Mouse (Mus musculus): ENCODE data around the gene Ucp2. TPM values are rescaled to one million over a fixed set of nuclear protein-coding genes. Genes with fewer than 3 reads are reported as not detected.
A peak's percentile ranks its signal among the peaks of the same experiment; 100 is the strongest.

Ucp2 gene
- polyA plus RNA-seq, 1 experiment, result 387 TPM

GRCm38 (mm10) chr7:100501844-100502373 lies 8.8 kb downstream of the Ucp2 start:
- Histone ChIP-seq H3ac (ENCODE audit: control insufficient read depth, insufficient read length) (no peak overlapping the region), H3K4me3 (no peak overlapping the region), H3K36me3 (ENCODE audit: control insufficient read depth, insufficient read depth) (no peaks in the 10 kb centered on the region), H3K79me2 (ENCODE audit: control insufficient read depth, insufficient read depth) (no peaks in the 10 kb centered on the region), H3K4me2 (ENCODE audit: low read depth) (no peak overlapping the region), H3K27me3 (ENCODE audit: control insufficient read depth, insufficient read depth, insufficient read length) (no peaks in the 10 kb centered on the region)
- TF ChIP-seq REST (IDR thresholded peaks at IDR 0.05; ENCODE audit: insufficient read depth, insufficient read length), result no peak
- no peak for TF ChIP-seq POLR2A (IDR thresholded peaks at IDR 0.05; ENCODE audit: insufficient read length, low read depth)
- TF ChIP-seq CEBPB (IDR thresholded peaks at IDR 0.05; ENCODE audit: insufficient read depth, poor library complexity, severe bottlenecking), result no peak
- TF ChIP-seq SRF (IDR thresholded peaks at IDR 0.05; ENCODE audit: control insufficient read depth, insufficient read length, low read depth), result no peak
- TF ChIP-seq POLR2AphosphoS2 (IDR thresholded peaks at IDR 0.05; ENCODE audit: insufficient read length, low read depth), result no peak

- TF ChIP-seq POLR2AphosphoS2 (IDR thresholded peaks at IDR 0.05; ENCODE audit: insufficient read length, low read depth), result no peak
- no peak for TF ChIP-seq POLR2A (IDR thresholded peaks at IDR 0.05; ENCODE audit: insufficient read length, low read depth)
- TF ChIP-seq CEBPB (IDR thresholded peaks at IDR 0.05; ENCODE audit: insufficient read depth, poor library complexity, severe bottlenecking), result no peak
- TF ChIP-seq TCF12 (IDR thresholded peaks at IDR 0.05; ENCODE audit: insufficient read depth, poor library complexity, severe bottlenecking), result no peak
- TF ChIP-seq SRF (IDR thresholded peaks at IDR 0.05; ENCODE audit: control insufficient read depth, insufficient read length, low read depth), result no peak
- no peak for TF ChIP-seq REST (IDR thresholded peaks at IDR 0.05; ENCODE audit: insufficient read depth, insufficient read length)
- TF ChIP-seq E2F4 (IDR thresholded peaks at IDR 0.05; ENCODE audit: insufficient read depth), result no peak
- TF ChIP-seq MYOD1 (IDR thresholded peaks at IDR 0.05; ENCODE audit: control insufficient read depth in 1 of 3, insufficient read length in 2 of 3, low read depth in 2 of 3), result no peak
- TF ChIP-seq TCF3 (IDR thresholded peaks at IDR 0.05; ENCODE audit: insufficient read length, low read depth), result no peak
- no peak for TF ChIP-seq USF1 (IDR thresholded peaks at IDR 0.05; ENCODE audit: low read depth)
- TF ChIP-seq MAX (IDR thresholded peaks at IDR 0.05; ENCODE audit: low read depth), result no peak
- no peak for TF ChIP-seq MYOG (IDR thresholded peaks at IDR 0.05; ENCODE audit: control insufficient read depth in 1 of 3, insufficient read depth in 1 of 3, insufficient read length in 2 of 3, low read depth in 2 of 3)
- H3K27me3 ChIP-seq (ENCODE audit: control insufficient read depth, insufficient read depth, insufficient read length), result no peaks in the 10 kb centered on the region
- no peak overlapping the region for H3K4me2 ChIP-seq (ENCODE audit: low read depth)
- H3ac ChIP-seq (ENCODE audit: control insufficient read depth, insufficient read length), result no peak overlapping the region
- H3K79me2 ChIP-seq (ENCODE audit: control insufficient read depth, insufficient read depth), result no peaks in the 10 kb centered on the region
- no peaks in the 10 kb centered on the region for H3K36me3 ChIP-seq (ENCODE audit: control insufficient read depth, insufficient read depth)
- no peak overlapping the region for H3K4me3 ChIP-seq
Measured at GRCm38 (mm10) chr7:100502374-100502922, 9.3 kb downstream of the Ucp2 start.

- TF ChIP-seq POLR2A (IDR thresholded peaks at IDR 0.05; ENCODE audit: insufficient read length, low read depth), result no peak
- no peak for TF ChIP-seq TCF3 (IDR thresholded peaks at IDR 0.05; ENCODE audit: insufficient read length, low read depth)
- TF ChIP-seq POLR2AphosphoS2 (IDR thresholded peaks at IDR 0.05; ENCODE audit: insufficient read length, low read depth), result peak; percentile 45
- H3K36me3 ChIP-seq (ENCODE audit: control insufficient read depth, insufficient read depth), result no peaks in the 10 kb centered on the region
- no peak overlapping the region for H3ac ChIP-seq (ENCODE audit: control insufficient read depth, insufficient read length)
- no peak overlapping the region for H3K4me2 ChIP-seq (ENCODE audit: low read depth)
- H3K79me2 ChIP-seq (ENCODE audit: control insufficient read depth, insufficient read depth), result no peaks in the 10 kb centered on the region
- H3K4me3 ChIP-seq, result no peak overlapping the region
- H3K27me3 ChIP-seq (ENCODE audit: control insufficient read depth, insufficient read depth, insufficient read length), result no peaks in the 10 kb centered on the region
Measured at GRCm38 (mm10) chr7:100503076-100503475, 9.9 kb downstream of the Ucp2 start.

- H3K27me3 ChIP-seq (ENCODE audit: control insufficient read depth, insufficient read depth, insufficient read length), result no peaks in the 10 kb centered on the region
- TF ChIP-seq SRF (IDR thresholded peaks at IDR 0.05; ENCODE audit: control insufficient read depth, insufficient read length, low read depth), result no peak
- TF ChIP-seq MAX (IDR thresholded peaks at IDR 0.05; ENCODE audit: low read depth), result no peak
- TF ChIP-seq TCF12 (IDR thresholded peaks at IDR 0.05; ENCODE audit: insufficient read depth, poor library complexity, severe bottlenecking), result no peak
- no peak for TF ChIP-seq CEBPB (IDR thresholded peaks at IDR 0.05; ENCODE audit: insufficient read depth, poor library complexity, severe bottlenecking)
- TF ChIP-seq POLR2A (IDR thresholded peaks at IDR 0.05; ENCODE audit: insufficient read length, low read depth), result no peak
- TF ChIP-seq TCF3 (IDR thresholded peaks at IDR 0.05; ENCODE audit: insufficient read length, low read depth), result no peak
- no peak for TF ChIP-seq MYOD1 (IDR thresholded peaks at IDR 0.05; ENCODE audit: control insufficient read depth in 1 of 3, insufficient read length in 2 of 3, low read depth in 2 of 3)
- H3K4me2 ChIP-seq (ENCODE audit: low read depth), result no peak overlapping the region
- no peak overlapping the region for H3K4me3 ChIP-seq
- no peak overlapping the region for H3ac ChIP-seq (ENCODE audit: control insufficient read depth, insufficient read length)
- no peaks in the 10 kb centered on the region for H3K36me3 ChIP-seq (ENCODE audit: control insufficient read depth, insufficient read depth)
- H3K79me2 ChIP-seq (ENCODE audit: control insufficient read depth, insufficient read depth), result no peaks in the 10 kb centered on the region
Measured at GRCm38 (mm10) chr7:100504740-100505487, 11.8 kb downstream of the Ucp2 start.

- no peaks in the 10 kb centered on the region for H3K36me3 ChIP-seq (ENCODE audit: control insufficient read depth, insufficient read depth)
- H3K4me3 ChIP-seq, result no peak overlapping the region
- H3K79me2 ChIP-seq (ENCODE audit: control insufficient read depth, insufficient read depth), result no peaks in the 10 kb centered on the region
- no peaks in the 10 kb centered on the region for H3K27me3 ChIP-seq (ENCODE audit: control insufficient read depth, insufficient read depth, insufficient read length)
- no peak overlapping the region for H3ac ChIP-seq (ENCODE audit: control insufficient read depth, insufficient read length)
- H3K4me2 ChIP-seq (ENCODE audit: low read depth), result no peak overlapping the region
- no peak for TF ChIP-seq POLR2A (IDR thresholded peaks at IDR 0.05; ENCODE audit: insufficient read length, low read depth)
- TF ChIP-seq POLR2AphosphoS2 (IDR thresholded peaks at IDR 0.05; ENCODE audit: insufficient read length, low read depth), result no peak
- TF ChIP-seq MAX (IDR thresholded peaks at IDR 0.05; ENCODE audit: low read depth), result no peak
- no peak for TF ChIP-seq TCF12 (IDR thresholded peaks at IDR 0.05; ENCODE audit: insufficient read depth, poor library complexity, severe bottlenecking)
- no peak for TF ChIP-seq REST (IDR thresholded peaks at IDR 0.05; ENCODE audit: insufficient read depth, insufficient read length)
- TF ChIP-seq TCF3 (IDR thresholded peaks at IDR 0.05; ENCODE audit: insufficient read length, low read depth), result no peak
- TF ChIP-seq E2F4 (IDR thresholded peaks at IDR 0.05; ENCODE audit: insufficient read depth), result no peak
- TF ChIP-seq SRF (IDR thresholded peaks at IDR 0.05; ENCODE audit: control insufficient read depth, insufficient read length, low read depth), result no peak
- no peak for TF ChIP-seq MYOG (IDR thresholded peaks at IDR 0.05; ENCODE audit: control insufficient read depth in 1 of 3, insufficient read depth in 1 of 3, insufficient read length in 2 of 3, low read depth in 2 of 3)
- TF ChIP-seq USF1 (IDR thresholded peaks at IDR 0.05; ENCODE audit: low read depth), result no peak
- no peak for TF ChIP-seq MYOD1 (IDR thresholded peaks at IDR 0.05; ENCODE audit: control insufficient read depth in 1 of 3, insufficient read length in 2 of 3, low read depth in 2 of 3)
- TF ChIP-seq CEBPB (IDR thresholded peaks at IDR 0.05; ENCODE audit: insufficient read depth, poor library complexity, severe bottlenecking), result no peak
Measured at GRCm38 (mm10) chr7:100506494-100506893, 13.4 kb downstream of the Ucp2 start.
